Mouse (Mus musculus) effector memory CD4-positive, alpha-beta T cell, adult 7 months (primary cell): ENCODE results near the gene Ptrhd1. TPM values are rescaled to one million over a fixed set of nuclear protein-coding genes. Genes with fewer than 3 reads are reported as not detected.

ENCODE experiments used
- polyA plus RNA-seq: library from polyadenylated mRNA; unstranded; fragments of 100-300 nt; shearing (Covaris generic); gene quantifications from one replicate; pipeline ENCODE4 v1.2.1, GENCODE M21; 2017

Ptrhd1 gene
- polyA plus RNA-seq = 3.1 TPM

GRCm38 (mm10) chr12:4233572-4234508, at the start of gene Ptrhd1, which contains the start of gene Cenpo:
Gene Ptrhd1, plus strand, starts transcription at chr12:4234027.
Gene Cenpo, minus strand, starts transcription at chr12:4234294.

Other genes with a start within 250 kb of the Ptrhd1 start
- 0.44 TPM for gene Efr3b, start 195.1 kb upstream of the Ptrhd1 start, polyA plus RNA-seq
- 16.4 TPM for gene Dnajc27, start 151.4 kb upstream of the Ptrhd1 start, polyA plus RNA-seq
- 29.3 TPM for gene Adcy3, start 100.9 kb upstream of the Ptrhd1 start, polyA plus RNA-seq
- gene Cenpo, start 267 bp downstream of the Ptrhd1 start, polyA plus RNA-seq = 16.4 TPM
- 68.3 TPM for gene Ncoa1, start 243.2 kb downstream of the Ptrhd1 start, polyA plus RNA-seq